Mouse (Mus musculus): ENCODE measurements at regions not wholly inside any gene's neighbourhood (a gene's known extent, or its start where the extent isn't known, plus 50 kb on each side); places are given as distances from the start of the nearest gene placed in this dataset.
A peak's percentile ranks its signal among the peaks of the same experiment; 100 is the strongest.

DNA sequence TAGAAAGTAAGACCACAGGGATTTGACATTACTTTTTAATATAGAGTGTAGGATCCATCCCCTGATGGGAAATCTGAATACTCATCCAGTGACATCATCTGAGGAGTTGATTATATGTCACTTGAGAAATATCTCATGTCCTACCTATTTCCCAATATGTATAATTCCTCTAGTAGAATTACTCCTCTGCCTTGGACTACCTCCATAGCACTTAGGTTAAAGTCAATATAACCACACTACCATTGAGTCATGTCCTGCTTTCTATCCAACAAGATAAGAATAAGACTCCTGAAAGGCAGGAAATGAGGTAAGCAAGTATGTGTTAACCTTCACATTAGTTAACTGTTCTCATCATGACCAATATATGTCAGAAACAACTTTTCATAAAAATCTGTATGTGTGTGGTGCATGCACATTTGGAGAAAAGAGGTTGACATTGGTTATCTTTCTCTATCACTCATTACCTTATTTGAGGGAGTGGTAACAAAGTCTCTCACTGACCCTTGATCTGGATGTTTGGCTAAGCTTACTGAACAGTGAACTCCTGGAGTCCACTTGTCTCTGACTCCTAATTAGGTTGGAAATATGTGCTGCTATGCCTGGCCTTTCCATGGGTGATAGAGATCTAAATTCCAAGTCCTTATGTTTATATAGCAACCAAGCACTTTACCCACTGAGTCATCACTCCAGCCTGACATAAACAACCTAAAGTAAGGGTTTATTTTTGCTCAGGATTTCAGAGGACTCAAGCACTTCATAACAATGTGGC lies 292.0 kb upstream of the Pitrm1 start:
- no peak for DNase-seq (ENCODE audit: low spot score in 2 of 2)

- no peak for DNase-seq (ENCODE audit: low spot score in 2 of 2)
Measured at GRCm38 (mm10) chr13:6258456-6258855, 289.5 kb upstream of the Pitrm1 start.

DNA sequence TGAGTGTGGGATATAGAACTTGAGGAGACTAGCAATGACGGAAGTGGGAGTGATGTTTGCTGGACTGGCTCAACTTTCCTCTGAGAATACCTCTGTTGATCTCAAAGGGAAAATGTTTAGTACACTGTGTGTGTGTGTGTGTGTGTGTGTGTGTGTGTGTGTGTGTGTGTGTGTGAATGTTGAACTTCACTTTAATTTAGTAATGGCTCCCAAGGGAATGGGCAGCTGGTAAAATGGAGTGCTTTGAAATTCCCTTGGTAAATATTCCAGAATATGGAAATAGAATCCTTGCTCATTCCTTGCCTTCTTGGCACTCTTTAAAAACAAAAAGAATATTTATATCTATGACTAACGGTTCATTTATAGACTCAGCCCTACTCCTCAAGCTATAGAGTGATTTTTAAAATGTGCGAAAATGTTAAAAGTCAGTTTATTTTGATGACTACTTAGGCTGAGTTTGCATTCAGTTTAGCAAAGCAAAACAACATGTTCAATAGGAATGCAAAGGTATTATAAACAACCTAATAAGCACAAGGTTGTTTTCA lies 287.6 kb upstream of the Pitrm1 start:
- DNase-seq (ENCODE audit: low spot score in 2 of 2) = no peak

GRCm38 (mm10) chr13:6261458-6261857 lies 286.5 kb upstream of the Pitrm1 start:
- no peak for DNase-seq (ENCODE audit: low spot score in 2 of 2)

GRCm38 (mm10) chr13:6270546-6270945 lies 277.4 kb upstream of the Pitrm1 start:
- no peak for DNase-seq (ENCODE audit: low spot score in 2 of 2)

DNA sequence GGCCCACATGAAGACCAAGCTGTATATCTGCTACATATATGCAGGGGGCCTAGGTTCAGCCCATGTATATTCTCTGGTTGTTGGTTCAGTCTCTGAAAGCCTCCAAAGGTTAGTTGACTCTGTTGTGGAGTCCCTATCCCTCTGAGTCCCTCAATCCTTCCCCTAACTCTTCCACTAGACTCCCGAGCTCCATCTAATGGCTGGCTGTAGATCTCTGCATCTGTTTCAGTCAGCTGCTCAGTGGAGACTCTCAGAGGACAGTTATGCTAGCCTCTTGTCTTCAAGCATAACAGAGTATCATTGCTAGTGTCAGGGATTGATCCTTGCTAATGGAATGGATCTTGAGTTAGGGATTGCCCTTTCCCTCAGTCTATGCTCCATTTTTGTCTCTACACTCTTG lies 275.0 kb upstream of the Pitrm1 start:
- no peak for DNase-seq (ENCODE audit: low spot score in 2 of 2)

- no peak for DNase-seq (ENCODE audit: low spot score in 2 of 2)
Measured at GRCm38 (mm10) chr13:6280073-6280472, 267.9 kb upstream of the Pitrm1 start.

DNA sequence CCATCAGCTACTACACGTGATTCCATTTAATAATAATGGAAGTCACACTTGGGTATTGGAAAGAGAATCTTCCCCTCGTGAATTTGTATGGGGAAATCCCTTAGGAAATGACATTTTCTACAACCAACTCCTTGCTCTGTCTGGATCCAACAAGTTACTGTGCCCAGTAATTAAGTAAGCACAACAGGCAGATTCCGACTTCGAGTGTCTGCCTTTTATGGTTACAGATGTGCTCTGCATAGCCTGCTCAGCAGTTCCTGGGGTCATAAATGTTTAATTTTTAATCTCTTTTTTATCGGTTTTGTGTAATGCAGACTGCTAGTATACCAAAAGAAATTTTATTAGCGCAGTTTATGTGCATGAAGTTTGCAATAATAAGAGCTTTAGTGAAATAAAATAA lies 259.8 kb upstream of the Pitrm1 start:
- no peak for DNase-seq (ENCODE audit: low spot score in 2 of 2)

- DNase-seq (ENCODE audit: low spot score in 2 of 2) = no peak
Measured at GRCm38 (mm10) chr13:6292098-6292497, 255.9 kb upstream of the Pitrm1 start.

DNA sequence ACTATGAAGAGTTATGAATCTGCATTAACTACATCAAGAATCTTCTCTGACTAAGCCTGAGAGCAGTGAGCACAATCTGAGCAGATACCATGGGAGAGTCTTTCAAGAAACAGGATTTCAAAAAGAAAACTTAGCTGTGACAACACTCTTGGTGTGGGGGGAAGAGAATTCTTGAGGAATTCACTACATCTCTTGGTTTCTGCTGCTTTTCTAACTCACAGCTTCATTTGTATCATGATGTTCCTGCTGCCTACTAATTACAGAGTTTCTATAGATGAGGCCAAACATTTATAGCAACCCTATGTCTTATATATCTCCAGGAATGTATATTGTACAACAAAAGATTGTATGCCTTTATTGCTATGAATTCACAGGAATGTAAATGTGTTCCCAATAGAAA lies 242.2 kb upstream of the Pitrm1 start:
- no peak for DNase-seq (ENCODE audit: low spot score in 2 of 2)

DNA sequence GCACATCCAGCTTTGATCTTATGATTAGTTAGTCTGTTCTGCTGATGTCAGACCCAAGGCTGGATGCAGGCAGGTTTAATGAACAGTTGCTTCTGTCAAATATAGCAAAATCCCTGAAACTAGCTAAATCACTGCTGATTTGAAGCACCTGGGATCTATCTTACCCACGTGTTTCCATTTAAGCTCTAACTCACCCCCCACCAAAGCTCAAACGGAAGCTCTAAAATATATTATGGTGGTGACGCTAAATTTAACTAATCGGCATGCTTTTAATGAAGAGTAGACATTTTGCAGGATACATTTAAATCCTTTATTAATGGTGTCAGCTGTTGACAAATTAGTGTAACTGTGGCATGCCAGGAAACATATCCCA lies 241.3 kb upstream of the Pitrm1 start:
- no peak for DNase-seq (ENCODE audit: low spot score in 2 of 2)

DNA sequence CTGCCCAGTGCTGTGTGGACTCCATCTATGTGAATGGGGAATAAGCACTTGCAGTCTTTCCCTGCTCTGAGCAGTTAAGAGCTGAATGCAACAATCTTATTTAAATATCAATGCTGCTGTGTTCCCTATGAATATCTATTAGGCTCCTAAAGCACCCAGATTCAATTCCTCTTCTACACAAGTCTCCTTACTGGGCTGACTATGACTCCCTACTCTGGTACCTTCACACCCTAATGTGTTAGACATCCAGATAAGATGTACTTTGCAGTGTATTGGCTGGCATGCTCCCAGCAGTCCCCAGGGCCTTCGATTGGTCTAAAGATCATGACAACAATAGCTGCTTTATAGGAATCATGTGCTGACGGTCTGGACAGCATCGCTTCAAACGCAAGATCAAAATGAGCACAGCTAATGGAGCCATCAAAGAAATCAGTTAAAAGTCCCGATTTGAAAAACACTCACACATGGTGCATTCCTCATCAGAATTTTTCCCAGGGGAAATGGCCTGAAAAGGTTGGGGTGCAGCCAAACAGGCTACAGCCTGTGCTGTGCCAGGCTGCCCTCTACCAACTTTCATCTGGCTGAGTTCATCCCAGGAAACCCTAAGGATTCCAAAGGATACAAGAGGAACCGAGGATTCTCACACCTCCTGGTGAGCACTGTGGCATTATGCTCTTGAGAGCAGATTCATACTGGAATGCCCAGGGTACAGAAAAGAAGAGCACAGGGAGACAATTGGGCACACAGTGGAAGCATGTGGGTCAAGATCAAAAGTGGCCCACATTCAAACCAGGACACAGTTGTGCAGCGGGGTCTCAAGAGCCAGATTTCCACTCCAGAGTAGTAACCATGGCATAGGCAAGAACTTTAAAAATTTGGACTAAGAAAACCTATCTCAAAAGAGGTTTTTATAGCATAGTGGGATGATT lies 240.7 kb upstream of the Pitrm1 start:
- DNase-seq (ENCODE audit: low spot score in 2 of 2) = no peak

GRCm38 (mm10) chr13:6316201-6316600 lies 231.7 kb upstream of the Pitrm1 start:
- DNase-seq (ENCODE audit: low spot score in 2 of 2) = no peak

DNA sequence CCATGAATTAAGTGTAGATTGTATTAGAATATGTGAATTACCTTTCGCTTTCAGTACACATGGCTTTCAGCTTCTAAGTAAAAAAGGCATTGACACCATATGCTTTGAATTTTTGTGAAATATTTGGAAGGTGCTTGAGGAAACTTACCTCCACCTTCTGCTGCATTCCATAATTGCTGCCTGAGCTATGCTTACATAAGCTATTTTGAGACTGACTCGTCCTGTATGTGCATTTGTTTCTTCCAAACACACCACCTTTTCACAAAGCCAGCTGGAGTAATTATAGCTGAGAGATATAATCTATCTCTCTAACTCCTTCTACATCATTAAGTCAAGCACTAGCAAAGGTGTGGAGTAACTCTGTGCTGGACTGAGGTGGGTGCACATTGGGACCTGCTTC lies 224.0 kb upstream of the Pitrm1 start:
- DNase-seq (ENCODE audit: low spot score in 2 of 2) = no peak

GRCm38 (mm10) chr13:6330320-6330950 lies 217.5 kb upstream of the Pitrm1 start:
- DNase-seq (ENCODE audit: low spot score in 2 of 2) = no peak

DNA sequence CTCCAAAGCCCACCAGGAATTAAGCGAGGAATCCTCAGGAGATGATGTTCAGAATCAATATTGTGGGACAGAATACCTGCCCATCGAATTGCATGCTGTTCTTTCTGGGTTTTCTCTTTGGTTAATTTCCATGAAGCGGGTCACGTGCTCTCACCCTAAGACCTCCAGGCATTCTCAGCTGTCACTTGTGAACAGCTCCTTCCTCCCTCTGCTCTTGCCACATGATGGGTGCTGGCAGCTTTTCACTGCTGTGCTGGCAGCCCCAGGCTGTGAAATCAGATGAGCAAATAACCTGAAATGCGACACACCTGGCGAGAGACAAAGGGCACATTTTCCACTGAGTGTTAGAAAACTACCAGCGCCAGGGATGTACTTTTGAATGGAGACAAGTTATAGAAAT lies 207.8 kb upstream of the Pitrm1 start:
- no peak for DNase-seq (ENCODE audit: low spot score in 2 of 2)

DNA sequence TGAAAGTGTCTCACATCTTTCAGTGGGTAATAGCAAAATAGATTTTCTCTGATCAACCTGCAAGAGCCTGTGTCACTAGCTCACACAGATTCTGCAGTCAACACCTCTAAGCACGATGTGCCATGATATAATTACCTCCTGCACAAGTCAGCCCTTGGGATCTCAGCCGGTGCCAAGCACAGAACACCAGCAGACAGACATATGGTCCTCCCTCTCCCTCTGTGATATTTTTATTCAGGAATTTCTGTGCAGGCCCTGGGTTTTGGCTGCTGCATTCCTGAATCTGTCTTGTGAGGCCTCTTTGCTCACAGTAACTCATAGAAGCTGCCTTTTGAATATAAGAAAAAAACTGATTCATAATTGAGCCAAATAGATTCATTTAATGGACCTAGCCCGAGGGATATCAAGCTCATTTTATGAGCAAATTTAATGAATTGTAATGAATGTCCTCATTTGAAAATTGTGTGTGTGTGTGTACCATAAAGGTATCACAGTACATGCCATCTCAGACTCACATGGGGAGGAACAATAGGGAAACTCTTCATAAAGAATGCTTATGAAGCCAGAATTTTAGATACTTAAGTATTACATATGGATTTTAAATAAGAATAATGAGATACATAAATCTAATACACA lies 206.7 kb upstream of the Pitrm1 start:
- DNase-seq (ENCODE audit: low spot score in 2 of 2) = peak; percentile 35 to 42

GRCm38 (mm10) chr13:6365169-6365568 lies 182.8 kb upstream of the Pitrm1 start:
- no peak for DNase-seq (ENCODE audit: low spot score in 2 of 2)

DNA sequence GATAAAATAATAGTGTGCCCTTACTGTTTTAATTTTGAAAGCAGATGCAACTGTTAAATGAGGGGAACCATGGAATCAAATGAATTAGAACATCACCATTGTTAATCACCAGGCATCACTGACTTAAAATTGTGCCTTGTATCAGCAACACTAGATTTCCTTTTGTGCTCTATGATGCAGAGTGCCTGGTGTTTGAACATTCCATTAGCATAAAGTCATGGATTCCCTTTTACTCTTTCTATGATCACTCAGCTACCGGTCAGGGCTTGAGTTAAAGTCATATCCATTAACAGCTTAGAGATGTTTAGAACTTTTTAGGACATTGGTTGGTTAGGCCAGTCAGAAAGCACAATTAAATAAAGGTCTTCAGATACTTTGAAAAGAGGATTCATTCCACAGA lies 180.3 kb upstream of the Pitrm1 start:
- no peak for DNase-seq (ENCODE audit: low spot score in 2 of 2)

DNA sequence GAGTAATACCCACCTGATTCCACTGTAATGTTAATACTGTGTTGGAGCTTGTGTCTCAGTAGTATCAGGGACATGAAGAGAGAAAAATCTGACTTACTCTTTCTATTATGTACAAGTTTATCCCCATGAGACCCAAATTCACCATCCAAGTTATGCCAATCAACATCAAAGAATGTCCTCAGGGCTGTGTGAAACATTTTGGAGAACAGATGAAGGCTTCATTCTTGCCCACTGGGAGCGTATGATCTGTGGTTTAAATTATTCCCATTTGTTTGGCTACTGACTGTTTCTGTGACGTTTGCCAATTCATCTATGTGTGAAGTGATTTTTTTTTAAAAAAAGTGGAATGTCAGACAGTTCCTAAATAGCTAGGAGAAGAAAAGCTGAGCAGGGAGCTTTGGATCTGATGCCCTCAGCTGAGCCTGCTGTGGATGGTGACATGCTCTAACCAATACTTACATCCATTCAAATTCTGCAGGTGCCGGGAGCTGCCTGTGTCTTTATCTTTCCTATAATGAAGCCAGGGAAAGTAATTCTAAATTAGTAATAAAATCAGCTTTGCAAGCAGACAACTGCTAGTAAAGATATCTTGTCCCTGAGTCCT lies 173.3 kb upstream of the Pitrm1 start:
- no peak for DNase-seq (ENCODE audit: low spot score in 2 of 2)

- no peak for DNase-seq (ENCODE audit: low spot score in 2 of 2)
Measured at GRCm38 (mm10) chr13:6377919-6378318, 170.0 kb upstream of the Pitrm1 start.

Data from frontal cortex, postnatal 25 days (tissue).